ENCODE assay signal across 13 mouse cellular contexts in the genomic region with DNA sequence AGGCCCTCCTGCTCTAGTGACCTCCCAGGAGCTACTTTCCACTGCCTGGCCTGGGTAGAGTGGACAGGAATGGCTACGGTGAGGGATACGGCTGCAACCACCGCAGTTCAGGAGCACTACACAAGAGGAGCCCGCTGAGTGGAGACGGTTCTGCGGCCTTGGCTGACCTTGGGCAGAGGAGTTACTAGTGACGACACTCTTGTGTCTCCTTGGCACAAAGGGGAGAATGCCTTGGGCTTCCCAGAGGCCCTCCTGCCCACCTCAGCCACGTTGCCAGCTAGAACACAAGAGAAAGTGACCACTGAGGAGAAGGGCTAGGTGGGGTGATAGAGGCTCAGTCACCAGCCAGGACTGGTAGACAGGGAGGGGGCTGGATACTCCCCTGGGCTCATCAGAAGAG. TPM values are rescaled to one million over a fixed set of nuclear protein-coding genes. Genes with fewer than 3 reads are reported as not detected.
A peak's percentile ranks its signal among the peaks of the same experiment; 100 is the strongest.
DNase-seq lines count a peak whose midpoint lies in the region; ATAC-seq and TF ChIP-seq lines count a peak whose summit lies in the region.
"Had no signal": no experiment of that assay in that cellular context is flagged by ENCODE, and none has a peak within 500 bp of the region (broad histone marks: within the 10 kb centered on the region; RNA-seq: fewer than 3 reads in every experiment).

No protein-coding gene starts in this region.

- no peak for TF ChIP-seq EP300 in heart, adult 2 months (IDR thresholded peaks at IDR 0.05; ENCODE audit: insufficient read depth, low read depth, low read length)
- no peak for TF ChIP-seq EP300 in liver, postnatal 0 days (IDR thresholded peaks at IDR 0.05; ENCODE audit: low read depth)

- peak in 1 of 2 experiments; percentile 7 for DNase-seq in heart, adult 2 months
- DNase-seq in heart, postnatal 25 days (ENCODE audit: low spot score): no peak
- no peak for DNase-seq in liver, postnatal 0 days
- peak; percentile 73 to 75 for DNase-seq in adrenal gland, postnatal 36 days
- no peak for DNase-seq in limb, embryonic 14.5 days (ENCODE audit: low spot score)
- no peak for DNase-seq in frontal cortex, postnatal 36 days (ENCODE audit: low spot score in 2 of 2)
- DNase-seq: lung, adult 2 months had no signal

- no peak for TF ChIP-seq CTCF in heart, adult 2 months (IDR thresholded peaks at IDR 0.05)
- no peak for TF ChIP-seq CTCF in liver, postnatal 0 days (IDR thresholded peaks at IDR 0.05; ENCODE audit: low read depth)

- no peak for TF ChIP-seq POLR2A in heart, adult 2 months (IDR thresholded peaks at IDR 0.05; ENCODE audit: insufficient read depth, low read depth, low read length)
- no peak for TF ChIP-seq POLR2A in limb, embryonic 14.5 days (IDR thresholded peaks at IDR 0.05; ENCODE audit: borderline replicate concordance, extremely low read depth, insufficient read depth, insufficient read length)

- no peak overlapping the region for H3K4me3 ChIP-seq in heart, adult 2 months
- H3K4me3 ChIP-seq in liver, postnatal 0 days (ENCODE audit: low read depth, low read length): no peak overlapping the region
- H3K4me3 ChIP-seq in liver, embryonic 12.5 days: no peak overlapping the region
- H3K4me3 ChIP-seq in limb, embryonic 14.5 days (replicated peaks; ENCODE audit: low read length): no peak overlapping the region
- H3K4me3 ChIP-seq in forebrain, embryonic 13.5 days: no peak overlapping the region

- H3K27me3 ChIP-seq in heart, adult 2 months (ENCODE audit: control insufficient read depth, insufficient read depth, low read length): no peaks in the 10 kb centered on the region
- H3K27me3 ChIP-seq in liver, postnatal 0 days (ENCODE audit: insufficient read depth, low read length): no peaks in the 10 kb centered on the region
- H3K27me3 ChIP-seq in liver, embryonic 12.5 days (replicated peaks): no peaks in the 10 kb centered on the region; the same call in 1 of the 2 replicates
- H3K27me3 ChIP-seq in limb, embryonic 14.5 days (ENCODE audit: control insufficient read depth, insufficient read depth, low read length): no peaks in the 10 kb centered on the region
- H3K27me3 ChIP-seq in forebrain, embryonic 13.5 days: no peaks in the 10 kb centered on the region

- peaks cover 21% of the 10 kb centered on the region for H3K4me1 ChIP-seq in heart, adult 2 months (ENCODE audit: control insufficient read depth, insufficient read depth, low read length)
- H3K4me1 ChIP-seq in liver, postnatal 0 days (ENCODE audit: insufficient read depth): peaks cover 28% of the 10 kb centered on the region
- H3K4me1 ChIP-seq in liver, embryonic 12.5 days: peaks cover 33% of the 10 kb centered on the region
- peaks cover 4% of the 10 kb centered on the region for H3K4me1 ChIP-seq in limb, embryonic 14.5 days (ENCODE audit: control insufficient read depth, insufficient read depth, low read length)
- H3K4me1 ChIP-seq in forebrain, embryonic 13.5 days: peaks cover 4% of the 10 kb centered on the region

- H3K4me2 ChIP-seq in liver, postnatal 0 days (ENCODE audit: low read depth, low read length): peak overlapping the region; percentile 18
- H3K4me2 ChIP-seq in liver, embryonic 12.5 days: no peak overlapping the region
- no peak overlapping the region for H3K4me2 ChIP-seq in limb, embryonic 14.5 days (replicated peaks; ENCODE audit: low read depth, low read length, severe bottlenecking)
- no peak overlapping the region for H3K4me2 ChIP-seq in forebrain, embryonic 13.5 days

- no peaks in the 10 kb centered on the region for H3K79me2 ChIP-seq in heart, adult 2 months (replicated peaks; ENCODE audit: control insufficient read depth, insufficient read depth, low read length)

- no peak overlapping the region for H3K9ac ChIP-seq in heart, adult 2 months (ENCODE audit: low read depth, low read length)
- peak overlapping the region; percentile 41 for H3K9ac ChIP-seq in liver, postnatal 0 days (replicated peaks)
- H3K9ac ChIP-seq in liver, embryonic 12.5 days: no peak overlapping the region
- H3K9ac ChIP-seq in limb, embryonic 14.5 days (ENCODE audit: low read depth, low read length, severe bottlenecking): no peak overlapping the region
- H3K9ac ChIP-seq in forebrain, embryonic 13.5 days: no peak overlapping the region

- H3K9me3 ChIP-seq in liver, postnatal 0 days (ENCODE audit: low read length): no peaks in the 10 kb centered on the region
- H3K9me3 ChIP-seq in liver, embryonic 12.5 days (replicated peaks): no peaks in the 10 kb centered on the region
- H3K9me3 ChIP-seq in limb, embryonic 14.5 days (ENCODE audit: control insufficient read depth, low read length): no peaks in the 10 kb centered on the region
- H3K9me3 ChIP-seq in forebrain, embryonic 13.5 days (replicated peaks): no peaks in the 10 kb centered on the region

- no peak for ATAC-seq in liver, postnatal 0 days
- no peak for ATAC-seq in liver, embryonic 12.5 days
- no peak for ATAC-seq in limb, embryonic 14.5 days (ENCODE audit: low FRiP score, low read depth)
- ATAC-seq in forebrain, embryonic 13.5 days: no peak
- ATAC-seq: inflammation-experienced regulatory T-cells, adult 6 months had no signal

- no peaks in the 10 kb centered on the region for H3K36me3 ChIP-seq in heart, adult 2 months (ENCODE audit: control insufficient read depth, insufficient read depth, low read length)
- H3K36me3 ChIP-seq in liver, postnatal 0 days (replicated peaks; ENCODE audit: insufficient read depth, low read length): no peaks in the 10 kb centered on the region
- H3K36me3 ChIP-seq in liver, embryonic 12.5 days: no peaks in the 10 kb centered on the region
- no peaks in the 10 kb centered on the region for H3K36me3 ChIP-seq in limb, embryonic 14.5 days (ENCODE audit: control insufficient read depth, insufficient read depth, low read length)
- H3K36me3 ChIP-seq in forebrain, embryonic 13.5 days (ENCODE audit: poor library complexity, severe bottlenecking): no peaks in the 10 kb centered on the region

- WGBS in heart, adult 2 months: 48% methylated on average over 8 of the region's 8 CpGs
- WGBS in liver, postnatal 0 days (ENCODE audit: insufficient replicate concordance): 67% methylated on average over 8 of the region's 8 CpGs
- WGBS in liver, embryonic 12.5 days (ENCODE audit: insufficient replicate concordance): 76% methylated on average over 8 of the region's 8 CpGs
- WGBS in limb, embryonic 14.5 days: 82% methylated on average over 8 of the region's 8 CpGs
- WGBS in forebrain, embryonic 13.5 days: 88% methylated on average over 8 of the region's 8 CpGs

- peak overlapping the region; percentile 70 for H3K27ac ChIP-seq in heart, adult 2 months
- peak overlapping the region; percentile 91 for H3K27ac ChIP-seq in liver, postnatal 0 days (ENCODE audit: low read depth)
- H3K27ac ChIP-seq in liver, embryonic 12.5 days: no peak overlapping the region; the same call in 1 of the 2 replicates
- H3K27ac ChIP-seq in limb, embryonic 14.5 days (replicated peaks; ENCODE audit: low read depth, low read length): peak overlapping the region; percentile 39
- H3K27ac ChIP-seq in forebrain, embryonic 13.5 days: no peak overlapping the region

- intact Hi-C loops in heart, adult 2 months (cut with DNase I): no loop called here
- intact Hi-C loops in heart, postnatal 25 days (cut with DNase I): no loop called here

RNA-seq across cellular contexts. Expression of a gene that starts 5.4 kb away (rescaled TPM):
- total RNA-seq in heart, adult 2 months (2021): 1 to 10 TPM; 1.6 to 1.7 TPM
- 3.1 and 4.8 TPM in 2 replicates for polyA plus RNA-seq in heart, adult 2 months (2012; rRNA removed)
- 1 to 10 TPM; 1.8 TPM for total RNA-seq in heart, postnatal 25 days (2021)
- 9.5 TPM in 2 replicates for polyA plus RNA-seq in liver, postnatal 0 days (2015; fragmentation: Nextera tagmentation; extraction: Ambion mirVana)
- polyA plus RNA-seq in liver, embryonic 12.5 days (2016; fragmentation: Nextera tagmentation; extraction: Ambion mirVana): 1.8 and 1.9 TPM in 2 replicates
- total RNA-seq in adrenal gland, postnatal 36 days (2021): 100 to 1,000 TPM in 1 of 2 experiments, 10 to 100 TPM in 1; 30.1 to 194 TPM
- polyA plus RNA-seq in limb, embryonic 14.5 days (2012; rRNA removed): 1.8 and 1.9 TPM in 2 replicates
- 2.6 and 2.9 TPM in 2 replicates for polyA plus RNA-seq in limb, embryonic 14.5 days (2014; fragmentation: Nextera tagmentation; extraction: Ambion mirVana)
- polyA plus RNA-seq in forebrain, embryonic 13.5 days (2015; fragmentation: Nextera tagmentation; extraction: Ambion mirVana): 1.1 TPM in 2 replicates

RNA-seq across cellular contexts. Expression of a gene that starts 10.8 kb away (rescaled TPM):
- 10 to 100 TPM; 17.5 to 18.3 TPM for total RNA-seq in heart, adult 2 months (2021)
- 38.1 and 45.5 TPM in 2 replicates for polyA plus RNA-seq in heart, adult 2 months (2012; rRNA removed)
- 10 to 100 TPM; 19.0 to 20.3 TPM for total RNA-seq in heart, postnatal 25 days (2021)
- 42.6 and 48.1 TPM in 2 replicates for polyA plus RNA-seq in liver, postnatal 0 days (2015; fragmentation: Nextera tagmentation; extraction: Ambion mirVana)
- 14.3 and 15.3 TPM in 2 replicates for polyA plus RNA-seq in liver, embryonic 12.5 days (2016; fragmentation: Nextera tagmentation; extraction: Ambion mirVana)
- total RNA-seq in adrenal gland, postnatal 36 days (2021): 10 to 100 TPM; 49.1 to 62.5 TPM
- polyA plus RNA-seq in limb, embryonic 14.5 days (2012; rRNA removed): 33.3 and 40.7 TPM in 2 replicates
- 21.9 and 23.3 TPM in 2 replicates for polyA plus RNA-seq in limb, embryonic 14.5 days (2014; fragmentation: Nextera tagmentation; extraction: Ambion mirVana)
- 3.8 and 5.3 TPM in 2 replicates for polyA plus RNA-seq in forebrain, embryonic 13.5 days (2015; fragmentation: Nextera tagmentation; extraction: Ambion mirVana)

RNA-seq across cellular contexts. Expression of a gene that starts 11.6 kb away (rescaled TPM):
- 100 to 1,000 TPM; 438 to 511 TPM for total RNA-seq in heart, adult 2 months (2021)
- polyA plus RNA-seq in heart, adult 2 months (2012; rRNA removed): 761 and 809 TPM in 2 replicates
- total RNA-seq in heart, postnatal 25 days (2021): 100 to 1,000 TPM; 538 TPM
- polyA plus RNA-seq in liver, postnatal 0 days (2015; fragmentation: Nextera tagmentation; extraction: Ambion mirVana): 165 and 167 TPM in 2 replicates
- polyA plus RNA-seq in liver, embryonic 12.5 days (2016; fragmentation: Nextera tagmentation; extraction: Ambion mirVana): 197 and 218 TPM in 2 replicates
- total RNA-seq in adrenal gland, postnatal 36 days (2021): 100 to 1,000 TPM; 331 to 356 TPM
- 186 and 202 TPM in 2 replicates for polyA plus RNA-seq in limb, embryonic 14.5 days (2012; rRNA removed)
- 314 and 322 TPM in 2 replicates for polyA plus RNA-seq in limb, embryonic 14.5 days (2014; fragmentation: Nextera tagmentation; extraction: Ambion mirVana)
- polyA plus RNA-seq in forebrain, embryonic 13.5 days (2015; fragmentation: Nextera tagmentation; extraction: Ambion mirVana): 197 and 208 TPM in 2 replicates

RNA-seq across cellular contexts. Expression of a gene that starts 17.3 kb away (rescaled TPM):
- 10 to 100 TPM in 1 of 2 experiments, 1 to 10 TPM in 1; 7.4 to 12.4 TPM for total RNA-seq in heart, adult 2 months (2021)
- 47.7 and 50.5 TPM in 2 replicates for polyA plus RNA-seq in heart, adult 2 months (2012; rRNA removed)
- 1 to 10 TPM; 8.9 to 9.8 TPM for total RNA-seq in heart, postnatal 25 days (2021)
- 28.1 and 29.7 TPM in 2 replicates for polyA plus RNA-seq in liver, postnatal 0 days (2015; fragmentation: Nextera tagmentation; extraction: Ambion mirVana)
- polyA plus RNA-seq in liver, embryonic 12.5 days (2016; fragmentation: Nextera tagmentation; extraction: Ambion mirVana): 24.7 and 26.1 TPM in 2 replicates
- 10 to 100 TPM; 57.7 to 65.9 TPM for total RNA-seq in adrenal gland, postnatal 36 days (2021)
- polyA plus RNA-seq in limb, embryonic 14.5 days (2012; rRNA removed): 145 and 191 TPM in 2 replicates
- 36.8 and 37.8 TPM in 2 replicates for polyA plus RNA-seq in limb, embryonic 14.5 days (2014; fragmentation: Nextera tagmentation; extraction: Ambion mirVana)
- 10.4 and 11.3 TPM in 2 replicates for polyA plus RNA-seq in forebrain, embryonic 13.5 days (2015; fragmentation: Nextera tagmentation; extraction: Ambion mirVana)

RNA-seq across cellular contexts. Expression of a gene that starts 34.3 kb away (rescaled TPM):
- total RNA-seq in heart, adult 2 months (2021): under 1 TPM; 0.39 to 0.61 TPM
- polyA plus RNA-seq in heart, adult 2 months (2012; rRNA removed): 2.8 and 5.4 TPM in 2 replicates
- total RNA-seq in heart, postnatal 25 days (2021): 1 to 10 TPM in 1 of 2 experiments, under 1 TPM in 1; 0.60 to 1.1 TPM
- polyA plus RNA-seq in liver, postnatal 0 days (2015; fragmentation: Nextera tagmentation; extraction: Ambion mirVana): 0.04 and 0.13 TPM in 2 replicates
- 0.04 TPM in 1 of 2 replicates, not detected in the other for polyA plus RNA-seq in liver, embryonic 12.5 days (2016; fragmentation: Nextera tagmentation; extraction: Ambion mirVana)
- 1 to 10 TPM in 1 of 2 experiments, under 1 TPM in 1; 0.20 to 1.1 TPM for total RNA-seq in adrenal gland, postnatal 36 days (2021)
- 0.32 and 0.52 TPM in 2 replicates for polyA plus RNA-seq in limb, embryonic 14.5 days (2012; rRNA removed)
- polyA plus RNA-seq in limb, embryonic 14.5 days (2014; fragmentation: Nextera tagmentation; extraction: Ambion mirVana): 0.33 and 0.39 TPM in 2 replicates
- polyA plus RNA-seq in forebrain, embryonic 13.5 days (2015; fragmentation: Nextera tagmentation; extraction: Ambion mirVana): not detected in 2 replicates
- total RNA-seq: granulocyte monocyte progenitor cell, adult 5-6 weeks; layer of hippocampus, postnatal 25 days had no signal
- polyA plus RNA-seq: cortical plate, adult 2 months; inflammation-experienced regulatory T-cells, adult 6 months had no signal

Comparison
In these comparisons a context has a peak if more than half of its experiments do, and no peak if none do; other contexts are left out.
1. H3K27ac ChIP-seq: peak in heart, adult 2 months (single experiment), liver, postnatal 0 days (single experiment) and limb, embryonic 14.5 days (single experiment); none in liver, embryonic 12.5 days (single experiment) and forebrain, embryonic 13.5 days (single experiment).
2. DNase-seq: peak in adrenal gland, postnatal 36 days (2 of 2); none in heart, postnatal 25 days (single experiment), liver, postnatal 0 days (single experiment), limb, embryonic 14.5 days (single experiment) and frontal cortex, postnatal 36 days (0 of 2).